Mouse (Mus musculus): ENCODE data around the gene Kcns1. TPM values are rescaled to one million over a fixed set of nuclear protein-coding genes. Genes with fewer than 3 reads are reported as not detected.

Kcns1 gene
- polyA plus RNA-seq (2021; fragmentation: Nextera tagmentation): 4.2 and 5.7 TPM in 2 replicates
- long read RNA-seq, experiment 1, partial matches to known transcripts: 7 of 9 reads
- long read RNA-seq, experiment 1, other reads (novel, unspliced or antisense): 2 of 9 reads
- long read RNA-seq, experiment 2, partial matches to known transcripts: 16 of 18 reads
- long read RNA-seq, experiment 2, other reads (novel, unspliced or antisense): 2 of 18 reads

GRCm38 (mm10) chr2:164170902-164171301, at the start of gene Kcns1:
Gene Kcns1, minus strand, starts transcription at chr2:164171113.

DNA sequence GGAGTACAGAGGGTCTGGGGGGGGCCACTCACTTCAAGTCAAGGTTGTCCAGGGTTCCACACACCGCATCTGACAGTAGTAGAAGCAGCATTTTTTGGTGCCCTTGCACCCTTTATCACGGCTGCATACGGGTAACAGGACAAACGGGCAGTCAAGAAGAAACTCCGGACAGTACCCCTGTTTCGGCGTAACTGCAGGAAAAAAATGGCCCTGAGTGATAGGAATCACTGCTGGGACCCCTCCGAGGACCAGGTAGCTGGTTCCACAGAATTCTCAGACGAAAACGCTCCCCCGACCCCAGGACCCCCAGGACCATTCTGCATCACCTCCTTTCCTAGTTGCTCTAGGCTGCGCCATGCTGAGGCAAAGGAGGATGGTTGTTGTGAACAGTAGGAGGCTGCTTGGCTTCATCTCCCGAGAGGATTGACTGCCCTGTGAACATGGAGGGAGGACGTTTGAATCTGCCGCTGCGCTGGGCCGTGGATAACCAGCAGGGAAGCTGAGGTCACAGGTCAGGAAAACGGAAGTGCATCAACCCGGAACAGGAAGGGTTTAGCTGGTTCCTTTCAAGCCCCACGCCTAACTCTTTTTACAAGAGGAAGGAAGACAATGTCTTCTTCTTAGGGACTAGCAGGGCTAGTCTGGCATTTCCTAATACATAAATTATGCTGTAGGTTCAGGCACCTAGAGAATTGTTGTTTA, 28.9 kb upstream of the Kcns1 start, which contains the start of gene Wfdc15a:
TSS of gene Wfdc15a (minus strand) at position 505 of the 702 bp plus-strand sequence.

DNA sequence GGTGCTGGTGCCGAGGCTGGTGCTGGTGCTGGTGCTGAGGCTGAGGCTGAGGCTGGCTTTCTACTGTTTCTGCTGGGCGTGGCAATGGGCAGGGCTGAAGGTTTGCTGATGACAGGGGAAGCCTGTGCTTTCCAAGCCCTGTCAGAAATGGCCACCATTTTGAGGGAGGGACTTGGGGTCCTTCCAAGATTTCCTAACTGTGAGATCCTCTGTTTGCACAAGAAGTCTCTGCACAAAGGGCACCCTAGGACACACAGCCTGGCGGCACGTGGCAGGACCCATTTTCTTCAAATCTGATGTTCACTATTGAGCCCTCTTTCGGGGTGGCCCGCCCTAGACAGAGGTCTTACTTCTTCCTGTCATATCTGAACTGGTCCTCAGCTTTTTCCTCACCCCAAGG, 19.7 kb upstream of the Kcns1 start, which contains the start of gene Wfdc12:
TSS of gene Wfdc12 (minus strand) at position 33 of the 400 bp plus-strand sequence.

GRCm38 (mm10) chr2:164182692-164183255, 11.9 kb upstream of the Kcns1 start, which contains the start of gene Wfdc5:
Gene Wfdc5, minus strand, starts transcription at chr2:164182742.

Other genes starting within 250 kb of the Kcns1 start
- gene Ywhab, start 176.2 kb downstream of the Kcns1 start, polyA plus RNA-seq (2021; fragmentation: Nextera tagmentation): 602 and 694 TPM in 2 replicates
- not detected in 2 replicates for gene Pabpc1l, start 145.7 kb downstream of the Kcns1 start, polyA plus RNA-seq (2021; fragmentation: Nextera tagmentation)
- 18.7 and 21.7 TPM in 2 replicates for gene Stk4, start 100.8 kb downstream of the Kcns1 start, polyA plus RNA-seq (2021; fragmentation: Nextera tagmentation)
- gene Tomm34, start 99.9 kb downstream of the Kcns1 start, polyA plus RNA-seq (2021; fragmentation: Nextera tagmentation): 139 and 143 TPM in 2 replicates
- gene Wfdc5, start 11.6 kb upstream of the Kcns1 start, polyA plus RNA-seq (2021; fragmentation: Nextera tagmentation): not detected in 2 replicates
- not detected in 2 replicates for gene Wfdc12, start 19.5 kb upstream of the Kcns1 start, polyA plus RNA-seq (2021; fragmentation: Nextera tagmentation)
- not detected in 2 replicates for gene Wfdc15a, start 29.0 kb upstream of the Kcns1 start, polyA plus RNA-seq (2021; fragmentation: Nextera tagmentation)
- not detected in 2 replicates for gene Wfdc15b, start 50.5 kb upstream of the Kcns1 start, polyA plus RNA-seq (2021; fragmentation: Nextera tagmentation)
- gene Svs2, start 67.4 kb upstream of the Kcns1 start, polyA plus RNA-seq (2021; fragmentation: Nextera tagmentation): not detected in 2 replicates
- gene Svs3b, start 85.5 kb upstream of the Kcns1 start, polyA plus RNA-seq (2021; fragmentation: Nextera tagmentation): not detected in 2 replicates
- not detected in 2 replicates for gene Svs4, start 107.3 kb upstream of the Kcns1 start, polyA plus RNA-seq (2021; fragmentation: Nextera tagmentation)
- gene Svs3a, start 118.2 kb upstream of the Kcns1 start, polyA plus RNA-seq (2021; fragmentation: Nextera tagmentation): not detected in 2 replicates
- not detected in 2 replicates for gene Svs6, start 145.6 kb upstream of the Kcns1 start, polyA plus RNA-seq (2021; fragmentation: Nextera tagmentation)
- not detected in 2 replicates for gene Svs5, start 161.6 kb upstream of the Kcns1 start, polyA plus RNA-seq (2021; fragmentation: Nextera tagmentation)
- gene Slpi, start 218.0 kb upstream of the Kcns1 start, polyA plus RNA-seq (2021; fragmentation: Nextera tagmentation): 0.24 and 0.45 TPM in 2 replicates
- gene Rbpjl, start 232.0 kb upstream of the Kcns1 start, polyA plus RNA-seq (2021; fragmentation: Nextera tagmentation): 0.21 TPM in 2 replicates
- gene Matn4, start 234.0 kb upstream of the Kcns1 start, polyA plus RNA-seq (2021; fragmentation: Nextera tagmentation): 2.3 and 2.6 TPM in 2 replicates

Data from layer of hippocampus, adult 6 months (tissue).